Mouse (Mus musculus): ENCODE measurements around the gene Dgkh.

DNA sequence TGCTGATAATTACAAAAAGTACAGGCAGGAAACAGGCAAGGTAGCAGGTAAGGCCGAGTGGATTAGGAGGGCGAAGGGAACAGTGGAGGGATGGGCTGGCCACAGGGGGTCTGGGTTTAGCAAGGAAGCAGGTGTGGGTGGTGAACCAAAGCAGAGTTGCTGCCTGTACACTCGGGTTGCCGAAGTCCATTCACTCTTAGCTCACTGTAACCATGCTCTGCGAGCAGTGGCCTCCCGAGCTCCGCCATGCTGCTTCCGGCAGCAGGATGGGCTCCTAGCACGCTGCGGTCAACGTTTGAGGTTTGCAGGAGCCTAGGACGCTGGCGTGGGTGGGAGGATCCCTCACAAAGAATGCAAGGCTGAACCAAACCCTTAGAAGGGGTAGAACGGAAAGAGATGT lies 43.1 kb upstream of the Dgkh start:
- no peak for TF ChIP-seq POLR2A (IDR thresholded peaks at IDR 0.05; ENCODE audit: extremely low read depth, insufficient read depth, low read length)
- TF ChIP-seq CTCF (IDR thresholded peaks at IDR 0.05; ENCODE audit: low read depth, low read length), result no peak
